Mouse (Mus musculus) brain, adult 2 months (tissue): ENCODE measurements at regions not wholly inside any gene's neighbourhood (a gene's known extent, or its start where the extent isn't known, plus 50 kb on each side); places are given as distances from the start of the nearest gene placed in this dataset.

ENCODE experiments used
- DNase-seq: peaks from one replicate; pipeline ENCODE4 v3.0.0; 2011; ENCODE audit warnings: low read depth, low spot score

GRCm38 (mm10) chr1:55888711-55889366, 483.1 kb downstream of the Plcl1 start:
- peak; percentile 55 for DNase-seq

GRCm38 (mm10) chr1:55890511-55891151, 484.9 kb downstream of the Plcl1 start:
- DNase-seq = peak; percentile 88

GRCm38 (mm10) chr1:55891894-55892293, 486.2 kb downstream of the Plcl1 start:
- no peak for DNase-seq

GRCm38 (mm10) chr1:55897572-55897971, 491.9 kb downstream of the Plcl1 start:
- no peak for DNase-seq

DNA sequence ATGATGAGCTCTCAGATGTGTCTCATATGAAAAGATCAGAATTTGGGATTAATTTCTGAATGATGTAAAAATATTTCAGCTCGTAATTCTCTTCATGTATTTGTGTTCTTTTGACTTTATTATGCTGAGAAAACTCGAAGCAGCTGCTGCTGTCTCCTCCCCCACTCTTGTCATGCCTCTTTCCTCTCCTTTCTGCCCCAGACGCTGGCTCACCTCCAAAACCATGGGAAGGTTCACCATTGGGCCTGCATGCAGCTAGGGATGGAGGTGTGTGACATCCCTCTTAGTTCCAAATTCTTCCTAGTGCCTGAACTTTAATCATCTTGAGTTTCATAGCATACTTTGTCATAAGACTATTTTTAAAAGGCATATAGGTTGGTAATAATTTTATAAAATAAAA, 492.3 kb downstream of the Plcl1 start:
- no peak for DNase-seq

GRCm38 (mm10) chr1:55900033-55900432, 494.3 kb downstream of the Plcl1 start:
- DNase-seq = peak; percentile 77

DNA sequence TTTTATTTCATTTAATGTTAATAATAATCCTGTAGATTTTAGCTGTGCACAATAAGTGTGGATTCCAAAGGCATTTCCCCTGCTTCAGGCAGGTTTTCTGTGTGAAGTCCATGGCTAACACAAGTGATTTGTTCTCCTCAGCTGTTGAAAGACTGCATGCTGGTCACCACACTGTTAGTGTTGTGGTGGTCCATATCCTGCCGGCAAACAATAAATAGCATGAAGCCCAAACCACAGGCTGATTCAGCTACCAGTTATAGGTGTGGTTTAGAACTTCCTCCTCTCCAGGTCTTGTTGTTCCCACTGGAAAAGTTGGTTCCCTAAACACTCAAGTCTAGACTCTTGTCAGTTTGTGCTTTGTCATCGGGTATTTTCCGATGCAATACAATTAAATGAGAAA, 497.5 kb downstream of the Plcl1 start:
- no peak for DNase-seq

- DNase-seq = no peak
Observed at GRCm38 (mm10) chr1:55904571-55904970, 498.9 kb downstream of the Plcl1 start.

DNA sequence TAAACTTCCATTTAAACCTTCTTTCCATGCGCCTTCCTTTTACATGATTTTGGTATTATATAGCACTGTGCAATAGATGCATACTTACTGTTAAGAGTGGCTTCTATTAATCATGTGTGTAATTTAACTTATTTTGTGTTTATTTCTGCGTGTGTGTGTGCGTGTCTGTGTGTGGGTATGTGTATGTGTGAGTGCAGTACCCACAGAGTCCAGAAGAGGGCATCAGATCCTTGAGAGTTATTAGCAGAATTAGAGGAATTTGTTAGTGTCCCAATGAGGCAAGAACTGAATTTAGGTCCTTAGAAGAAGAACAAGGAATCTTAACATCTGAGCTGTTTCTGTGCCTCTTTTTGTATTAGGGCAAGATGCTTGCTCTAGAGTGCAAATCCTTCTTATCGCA, 499.5 kb downstream of the Plcl1 start:
- DNase-seq = no peak

DNA sequence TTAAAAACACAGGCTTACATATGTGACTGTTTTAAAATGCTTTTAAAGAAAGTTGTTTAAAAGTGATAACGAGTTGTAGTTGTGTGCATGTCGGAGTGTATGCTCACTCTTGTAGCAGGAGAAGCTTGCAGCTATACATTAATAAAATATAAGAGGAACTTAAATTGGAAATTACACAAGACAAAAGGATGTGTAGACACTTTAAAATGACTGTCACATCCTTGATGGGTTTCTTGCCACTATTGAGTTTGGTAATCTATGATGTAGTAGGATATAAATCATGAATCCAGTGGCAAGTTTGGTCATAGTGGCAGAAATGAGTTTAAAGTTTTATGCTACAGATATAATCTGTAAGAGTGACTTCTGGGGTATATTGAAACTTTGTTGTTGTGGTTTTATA, 504.3 kb downstream of the Plcl1 start:
- DNase-seq = no peak

DNA sequence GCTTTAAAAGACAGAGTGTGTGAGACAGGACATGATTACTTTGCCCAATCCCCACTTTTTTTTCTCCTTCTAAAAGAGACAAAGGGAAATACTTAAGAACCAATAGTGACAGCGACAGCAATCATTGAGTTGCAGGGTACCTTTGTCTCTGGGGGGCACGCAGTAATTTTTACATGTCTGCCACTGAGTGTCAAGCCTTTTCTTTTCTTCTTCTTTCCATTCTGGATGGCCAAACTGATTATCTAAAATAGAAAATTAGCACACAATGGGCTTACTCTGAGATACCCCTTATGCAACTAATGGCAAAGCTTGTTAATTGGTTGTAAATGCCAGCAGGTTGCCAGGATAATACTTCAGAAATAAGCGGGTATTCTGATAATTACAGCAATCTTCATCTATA, 508.6 kb downstream of the Plcl1 start:
- DNase-seq = no peak

GRCm38 (mm10) chr1:55915940-55916339, 510.2 kb downstream of the Plcl1 start:
- peak; percentile 36 for DNase-seq

- DNase-seq = no peak
Observed at GRCm38 (mm10) chr1:55919516-55919915, 513.8 kb downstream of the Plcl1 start.

DNA sequence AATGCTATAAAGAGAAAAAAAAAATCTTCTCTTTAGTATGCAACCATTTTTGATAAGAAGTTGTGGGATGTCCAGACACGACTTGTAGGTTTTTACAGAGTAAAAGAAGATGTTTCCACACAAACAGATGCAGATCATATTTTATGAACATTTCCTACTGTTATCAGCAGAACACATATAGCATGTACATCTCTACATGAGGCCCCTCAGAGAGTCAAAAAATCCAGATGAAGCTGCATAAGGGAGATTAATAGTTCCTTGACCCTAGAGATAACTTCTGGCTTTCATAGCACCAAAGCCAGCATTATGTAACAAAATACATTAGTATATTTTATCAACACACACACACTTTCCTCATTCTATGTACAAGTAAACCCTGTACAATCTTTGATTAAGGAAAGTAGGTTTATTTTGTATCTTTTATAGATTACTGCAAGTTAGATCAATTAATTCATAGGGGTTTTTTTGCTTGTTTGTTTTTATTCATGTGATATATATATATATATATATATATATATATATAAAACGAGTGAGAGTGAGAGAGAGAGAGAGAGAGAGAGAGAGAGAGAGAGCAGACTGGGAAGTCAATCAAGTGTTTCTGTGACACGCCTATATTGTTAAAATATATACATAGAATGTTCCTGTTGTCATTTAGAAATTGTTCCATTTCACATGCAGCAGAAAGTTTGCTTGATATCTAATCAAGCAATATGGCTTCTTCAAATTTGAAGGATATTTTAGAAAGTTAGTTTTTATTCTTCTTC, 541.2 kb downstream of the Plcl1 start:
- no peak for DNase-seq

GRCm38 (mm10) chr1:55947618-55948283, 542.0 kb downstream of the Plcl1 start:
- no peak for DNase-seq

- DNase-seq = no peak
Observed at GRCm38 (mm10) chr1:55949606-55950005, 543.9 kb downstream of the Plcl1 start.

GRCm38 (mm10) chr1:55957804-55958445, 552.2 kb downstream of the Plcl1 start:
- peak; percentile 26 for DNase-seq

DNA sequence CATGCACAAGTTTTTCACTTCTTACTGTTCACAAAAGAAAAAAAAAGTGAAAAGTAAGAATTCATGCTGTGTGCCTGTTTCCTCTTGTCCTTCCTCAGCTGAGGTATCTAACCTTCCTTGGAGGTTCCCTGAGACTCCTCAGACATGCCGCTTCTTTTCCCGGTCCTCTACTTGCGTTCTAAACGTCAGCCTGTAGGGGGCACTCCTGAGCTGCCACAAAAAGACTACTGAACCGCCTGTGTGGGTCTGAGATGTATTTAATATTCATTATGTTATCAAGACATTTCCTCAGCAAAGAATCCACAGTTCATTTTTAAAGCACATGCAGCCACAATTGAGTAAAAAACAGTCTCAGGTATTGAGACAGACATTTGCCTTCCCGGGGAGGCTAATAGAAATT, 554.6 kb downstream of the Plcl1 start:
- peak; percentile 75 for DNase-seq

- DNase-seq = no peak
Observed at GRCm38 (mm10) chr1:55963867-55964266, 558.1 kb downstream of the Plcl1 start.

DNA sequence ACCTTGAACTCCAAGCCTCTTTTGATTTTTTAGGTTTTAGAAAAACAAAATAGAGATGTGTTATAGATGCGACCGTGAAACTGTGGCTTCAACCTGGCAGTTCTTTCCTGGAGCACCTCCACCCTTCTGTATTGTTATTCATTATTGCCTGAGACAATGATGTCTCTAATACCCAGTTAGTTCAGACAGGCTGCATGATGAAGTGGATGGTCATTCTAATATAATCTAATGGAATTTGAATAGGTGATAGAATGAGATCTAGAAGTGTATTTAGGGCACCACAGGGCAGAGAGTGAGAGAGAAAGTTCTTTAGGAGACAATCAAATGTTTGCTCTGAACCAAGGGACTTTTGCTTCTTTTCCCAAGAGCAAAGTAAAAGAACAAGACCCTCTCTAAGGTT, 560.6 kb downstream of the Plcl1 start:
- DNase-seq = no peak

GRCm38 (mm10) chr1:55967869-55968268, 562.1 kb downstream of the Plcl1 start:
- no peak for DNase-seq

DNA sequence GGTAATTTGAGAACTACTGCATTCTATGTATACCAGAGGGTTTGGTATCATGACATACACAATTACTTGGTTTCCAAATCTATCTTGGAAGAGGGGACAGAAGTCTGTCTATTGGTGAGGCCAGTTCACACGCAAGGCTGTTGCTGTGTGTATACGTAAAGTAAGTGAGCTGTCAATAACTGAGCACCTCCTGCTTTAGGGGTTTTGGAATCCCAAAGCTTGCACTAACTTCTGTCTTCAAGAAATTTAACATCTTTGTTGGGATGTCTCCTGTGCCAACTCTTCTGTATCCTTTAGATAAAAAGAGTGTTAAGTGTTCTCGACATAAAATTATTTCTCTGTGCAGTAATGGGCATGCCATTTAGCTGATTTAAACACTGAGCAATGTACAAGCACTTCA, 572.1 kb downstream of the Plcl1 start:
- DNase-seq = no peak
